Mouse (Mus musculus): Measurements from ENCODE around the gene Runx1.

GRCm38 (mm10) chr16:92656750-92657149 lies 169.2 kb downstream of the Runx1 start:
- TF ChIP-seq EP300 (IDR thresholded peaks at IDR 0.05; ENCODE audit: low read depth) (no peak), CTCF (IDR thresholded peaks at IDR 0.05; ENCODE audit: low read depth) (no peak)

Data from liver, embryonic 14.5 days (tissue).